In the genomic region with DNA sequence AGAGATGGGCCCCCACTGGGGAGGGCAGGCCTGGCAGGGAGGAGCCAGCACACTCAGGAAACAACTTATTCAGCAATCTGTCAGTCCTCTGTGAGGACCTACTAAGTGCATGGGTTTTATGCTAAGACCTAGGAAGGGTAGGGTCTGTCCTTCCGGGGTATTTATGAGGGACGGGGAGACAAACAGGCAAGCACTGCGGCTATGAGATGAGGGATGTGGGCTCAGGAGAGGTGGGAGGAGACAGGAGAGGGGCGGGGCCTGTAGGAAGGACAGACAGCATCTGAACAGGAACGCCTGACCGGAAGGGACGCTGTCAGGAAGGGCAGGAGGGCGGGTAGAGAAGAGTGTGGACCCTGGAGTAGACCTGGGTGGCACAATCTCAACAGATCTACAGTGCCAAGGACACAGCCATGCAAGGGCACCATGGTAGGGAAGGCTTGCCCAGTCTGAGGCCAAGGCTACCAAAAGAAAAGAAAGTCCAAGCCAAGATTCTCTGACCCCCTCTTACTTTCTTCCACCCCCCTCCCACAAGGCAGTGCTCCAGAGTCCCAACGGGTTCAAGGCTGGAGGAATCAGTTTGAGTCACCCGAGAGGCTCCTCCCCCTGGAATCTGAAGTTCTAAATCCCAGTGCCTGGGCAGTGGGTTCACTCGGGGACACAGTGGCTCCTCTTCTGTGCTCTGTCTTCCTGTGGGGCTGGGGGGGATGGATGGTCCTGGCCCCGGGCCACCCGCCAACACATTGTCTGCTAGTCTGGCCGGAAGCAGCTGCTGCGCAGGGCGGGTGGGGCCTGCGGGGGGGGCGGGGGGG, we compare ENCODE assay signal across 9 mouse cellular contexts. TPM values are rescaled to one million over a fixed set of nuclear protein-coding genes. Genes with fewer than 3 reads are reported as not detected.
DNase-seq lines count a peak whose midpoint lies in the region; ATAC-seq and TF ChIP-seq lines count a peak whose summit lies in the region.
"Had no signal": no experiment of that assay in that cellular context is flagged by ENCODE, and none has a peak within 500 bp of the region (broad histone marks: within the 10 kb centered on the region; RNA-seq: fewer than 3 reads in every experiment).

No protein-coding gene starts in this region.

- peaks cover 11% of the 10 kb centered on the region; the same call in 1 of the 2 replicates for H3K27me3 ChIP-seq in midbrain, embryonic 13.5 days
- peaks cover 45% of the 10 kb centered on the region for H3K27me3 ChIP-seq in midbrain, embryonic 10.5 days (ENCODE audit: low read depth, poor library complexity, severe bottlenecking)
- no peaks in the 10 kb centered on the region for H3K27me3 ChIP-seq in forebrain, embryonic 13.5 days
- H3K27me3 ChIP-seq in limb, embryonic 14.5 days (ENCODE audit: control insufficient read depth, insufficient read depth, low read length): no peaks in the 10 kb centered on the region
- H3K27me3 ChIP-seq in neural tube, embryonic 12.5 days (replicated peaks): no peaks in the 10 kb centered on the region

- H3K4me3 ChIP-seq in midbrain, embryonic 13.5 days (replicated peaks): no peak overlapping the region
- no peak overlapping the region for H3K4me3 ChIP-seq in midbrain, embryonic 10.5 days
- no peak overlapping the region for H3K4me3 ChIP-seq in forebrain, embryonic 13.5 days
- no peak overlapping the region for H3K4me3 ChIP-seq in limb, embryonic 14.5 days (replicated peaks; ENCODE audit: low read length)
- H3K4me3 ChIP-seq in neural tube, embryonic 12.5 days: no peak overlapping the region
- H3K4me3 ChIP-seq: midbrain, embryonic 12.5 days had no signal

- no peak overlapping the region for H3K4me2 ChIP-seq in midbrain, embryonic 13.5 days (replicated peaks)
- no peak overlapping the region for H3K4me2 ChIP-seq in forebrain, embryonic 13.5 days
- peak overlapping the region; percentile 13 for H3K4me2 ChIP-seq in limb, embryonic 14.5 days (replicated peaks; ENCODE audit: low read depth, low read length, severe bottlenecking)
- H3K4me2 ChIP-seq in neural tube, embryonic 12.5 days (replicated peaks): peak overlapping the region; percentile 20
- H3K4me2 ChIP-seq: midbrain, embryonic 12.5 days had no signal

- H3K9me3 ChIP-seq in midbrain, embryonic 13.5 days: no peaks in the 10 kb centered on the region
- H3K9me3 ChIP-seq in midbrain, embryonic 10.5 days (replicated peaks): no peaks in the 10 kb centered on the region
- no peaks in the 10 kb centered on the region for H3K9me3 ChIP-seq in forebrain, embryonic 13.5 days (replicated peaks)
- no peaks in the 10 kb centered on the region for H3K9me3 ChIP-seq in limb, embryonic 14.5 days (ENCODE audit: control insufficient read depth, low read length)
- H3K9me3 ChIP-seq in neural tube, embryonic 12.5 days: no peaks in the 10 kb centered on the region
- H3K9me3 ChIP-seq: midbrain, embryonic 12.5 days had no signal

- H3K36me3 ChIP-seq in midbrain, embryonic 13.5 days: no peaks in the 10 kb centered on the region
- H3K36me3 ChIP-seq in midbrain, embryonic 10.5 days: no peaks in the 10 kb centered on the region
- no peaks in the 10 kb centered on the region for H3K36me3 ChIP-seq in forebrain, embryonic 13.5 days (ENCODE audit: poor library complexity, severe bottlenecking)
- H3K36me3 ChIP-seq in limb, embryonic 14.5 days (ENCODE audit: control insufficient read depth, insufficient read depth, low read length): no peaks in the 10 kb centered on the region
- no peaks in the 10 kb centered on the region for H3K36me3 ChIP-seq in neural tube, embryonic 12.5 days
- H3K36me3 ChIP-seq: midbrain, embryonic 12.5 days had no signal

- DNase-seq in midbrain, embryonic 10.5 days (ENCODE audit: low spot score): no peak
- DNase-seq in heart, postnatal 4 days: peak; percentile 92
- peak; percentile 73 for DNase-seq in limb, embryonic 14.5 days (ENCODE audit: low spot score)
- DNase-seq in thymus, adult 18-20 months: no peak

- peak; percentile 46; the same call in 1 of the 2 replicates for ATAC-seq in midbrain, embryonic 13.5 days
- peak; percentile 43 for ATAC-seq in activated CD4-positive, CD25-positive, alpha-beta regulatory T cell, adult 4 months
- peak; percentile 45; the same call in 1 of the 2 replicates for ATAC-seq in forebrain, embryonic 13.5 days
- peak; percentile 73 for ATAC-seq in limb, embryonic 14.5 days (ENCODE audit: low FRiP score, low read depth)
- 0 out of 2 replicates have a peak, but pooled peaks have one; percentile 12 for ATAC-seq in neural tube, embryonic 12.5 days (ENCODE audit: low FRiP score, low read depth)

- H3K9ac ChIP-seq in midbrain, embryonic 13.5 days (replicated peaks): no peak overlapping the region
- no peak overlapping the region for H3K9ac ChIP-seq in forebrain, embryonic 13.5 days
- H3K9ac ChIP-seq in limb, embryonic 14.5 days (ENCODE audit: low read depth, low read length, severe bottlenecking): no peak overlapping the region
- H3K9ac ChIP-seq in neural tube, embryonic 12.5 days: no peak overlapping the region
- H3K9ac ChIP-seq: midbrain, embryonic 12.5 days had no signal

- H3K4me1 ChIP-seq in midbrain, embryonic 13.5 days (replicated peaks): peaks cover 7% of the 10 kb centered on the region; the same call in 1 of the 2 replicates
- H3K4me1 ChIP-seq in midbrain, embryonic 10.5 days: peaks cover 13% of the 10 kb centered on the region
- peaks cover 6% of the 10 kb centered on the region; the same call in 1 of the 2 replicates for H3K4me1 ChIP-seq in forebrain, embryonic 13.5 days
- H3K4me1 ChIP-seq in limb, embryonic 14.5 days (ENCODE audit: control insufficient read depth, insufficient read depth, low read length): no peaks in the 10 kb centered on the region
- peaks cover 15% of the 10 kb centered on the region; the same call in 1 of the 2 replicates for H3K4me1 ChIP-seq in neural tube, embryonic 12.5 days

- H3K27ac ChIP-seq in midbrain, embryonic 13.5 days: no peak overlapping the region
- no peak overlapping the region; the same call in 1 of the 2 replicates for H3K27ac ChIP-seq in midbrain, embryonic 10.5 days (replicated peaks)
- no peak overlapping the region for H3K27ac ChIP-seq in forebrain, embryonic 13.5 days
- no peak overlapping the region for H3K27ac ChIP-seq in limb, embryonic 14.5 days (replicated peaks; ENCODE audit: low read depth, low read length)
- H3K27ac ChIP-seq in neural tube, embryonic 12.5 days: no peak overlapping the region
- H3K27ac ChIP-seq: midbrain, embryonic 12.5 days had no signal

- TF ChIP-seq POLR2A in limb, embryonic 14.5 days (IDR thresholded peaks at IDR 0.05; ENCODE audit: borderline replicate concordance, extremely low read depth, insufficient read depth, insufficient read length): no peak

- WGBS in midbrain, embryonic 13.5 days: 27% methylated on average over 17 of the region's 18 CpGs
- 31% methylated on average over 18 of the region's 18 CpGs for WGBS in midbrain, embryonic 10.5 days
- WGBS in forebrain, embryonic 13.5 days: 27% methylated on average over 17 of the region's 18 CpGs
- 26% methylated on average over 16 of the region's 18 CpGs for WGBS in limb, embryonic 14.5 days
- 25% methylated on average over 18 of the region's 18 CpGs for WGBS in neural tube, embryonic 12.5 days

RNA-seq across cellular contexts. Expression of gene Wnt7b, which starts 17.8 kb away (rescaled TPM):
- 55.9 and 63.4 TPM in 2 replicates for polyA plus RNA-seq in midbrain, embryonic 13.5 days (2015; fragmentation: Nextera tagmentation; extraction: Ambion mirVana)
- 54.8 and 56.5 TPM in 2 replicates for polyA plus RNA-seq in midbrain, embryonic 10.5 days (2016; fragmentation: Nextera tagmentation; extraction: Ambion mirVana)
- polyA plus RNA-seq in activated CD4-positive, CD25-positive, alpha-beta regulatory T cell, adult 4 months (2017; shearing (Covaris generic)): not detected
- 84.0 and 92.2 TPM in 2 replicates for polyA plus RNA-seq in forebrain, embryonic 13.5 days (2015; fragmentation: Nextera tagmentation; extraction: Ambion mirVana)
- total RNA-seq in heart, postnatal 4 days (2021): under 1 TPM; 0.21 to 0.27 TPM
- 22.4 and 24.7 TPM in 2 replicates for polyA plus RNA-seq in limb, embryonic 14.5 days (2012; rRNA removed)
- polyA plus RNA-seq in limb, embryonic 14.5 days (2014; fragmentation: Nextera tagmentation; extraction: Ambion mirVana): 40.0 and 46.0 TPM in 2 replicates
- 90.3 and 99.7 TPM in 2 replicates for polyA plus RNA-seq in neural tube, embryonic 12.5 days (2016; fragmentation: Nextera tagmentation; extraction: Ambion mirVana)

Comparison
In these comparisons a context has a peak if more than half of its experiments do, and no peak if none do; other contexts are left out.
1. ATAC-seq: peak in every context shown above with its lines; median percentile 73 in limb, embryonic 14.5 days; 46 in midbrain, embryonic 13.5 days; 45 in forebrain, embryonic 13.5 days; 43 in activated CD4-positive, CD25-positive, alpha-beta regulatory T cell, adult 4 months; 12 in neural tube, embryonic 12.5 days.
2. H3K4me2 ChIP-seq: peak in limb, embryonic 14.5 days (single experiment) and neural tube, embryonic 12.5 days (single experiment); none in midbrain, embryonic 13.5 days (single experiment) and forebrain, embryonic 13.5 days (single experiment).
3. DNase-seq: peak in heart, postnatal 4 days (single experiment) and limb, embryonic 14.5 days (single experiment); none in midbrain, embryonic 10.5 days (single experiment) and thymus, adult 18-20 months (0 of 2).
4. RNA of gene Wnt7b, which starts 17.8 kb away (polyA plus RNA-seq): 90.3 to 99.7 TPM in neural tube, embryonic 12.5 days, 84.0 to 92.2 TPM in forebrain, embryonic 13.5 days, 55.9 to 63.4 TPM in midbrain, embryonic 13.5 days, 54.8 to 56.5 TPM in midbrain, embryonic 10.5 days and 22.4 to 46.0 TPM in limb, embryonic 14.5 days; not detected in activated CD4-positive, CD25-positive, alpha-beta regulatory T cell, adult 4 months; every median in the first group is over 10 times any median in the second.